Mouse (Mus musculus) right cerebral cortex, postnatal 4 days (tissue): ENCODE results near the gene Gm10964.

Experiments
- DNase-seq: peaks from one replicate; pipeline ENCODE4 v3.0.0-alpha.2; 2022

Gene Gm10964

DNA sequence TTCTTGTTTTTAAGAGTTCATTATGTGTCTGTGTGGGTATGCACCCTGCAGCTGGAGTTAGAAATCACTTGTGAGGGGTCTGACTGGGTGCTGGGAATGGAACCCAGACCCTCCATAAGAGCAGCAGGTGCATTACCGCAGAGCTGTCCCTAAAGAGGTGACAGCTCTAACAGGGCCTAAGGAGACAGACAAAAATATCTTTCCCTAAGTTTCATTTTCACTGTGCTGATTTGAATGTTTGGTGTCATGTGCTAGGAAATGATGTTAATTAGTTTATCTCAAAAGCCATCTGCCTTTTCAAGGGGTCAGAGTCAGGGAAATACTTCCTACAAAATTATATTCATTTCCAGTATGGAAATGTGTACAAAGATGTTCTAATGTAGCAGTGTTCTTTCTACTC lies at the start of gene Gm10964:
TSS of gene Gm10964 (plus strand) at position 38 of the 400 bp plus-strand sequence.
- DNase-seq: no peak

GRCm38 (mm10) chr3:103690506-103690905 lies 48.7 kb upstream of the Gm10964 start:
- DNase-seq: no peak

DNA sequence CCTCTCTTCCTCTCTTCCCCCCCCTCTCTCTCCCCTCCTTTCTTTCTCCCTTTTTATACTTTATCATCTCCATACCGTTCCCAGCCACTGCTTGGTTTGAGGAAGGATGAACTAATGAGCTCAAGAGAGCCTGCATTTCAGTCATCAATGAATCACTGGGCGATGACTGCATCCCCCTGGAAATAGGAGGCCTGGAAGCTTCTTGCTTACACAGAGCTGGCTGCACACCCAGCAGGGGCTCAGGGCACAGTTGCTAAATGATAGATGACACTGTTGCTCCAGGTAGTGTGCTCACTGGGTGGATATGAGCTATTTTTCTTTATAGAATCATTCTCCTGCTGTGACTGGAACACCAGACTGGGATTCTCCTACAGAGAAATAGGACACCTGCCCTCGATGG lies 43.6 kb upstream of the Gm10964 start:
- no peak for DNase-seq

DNA sequence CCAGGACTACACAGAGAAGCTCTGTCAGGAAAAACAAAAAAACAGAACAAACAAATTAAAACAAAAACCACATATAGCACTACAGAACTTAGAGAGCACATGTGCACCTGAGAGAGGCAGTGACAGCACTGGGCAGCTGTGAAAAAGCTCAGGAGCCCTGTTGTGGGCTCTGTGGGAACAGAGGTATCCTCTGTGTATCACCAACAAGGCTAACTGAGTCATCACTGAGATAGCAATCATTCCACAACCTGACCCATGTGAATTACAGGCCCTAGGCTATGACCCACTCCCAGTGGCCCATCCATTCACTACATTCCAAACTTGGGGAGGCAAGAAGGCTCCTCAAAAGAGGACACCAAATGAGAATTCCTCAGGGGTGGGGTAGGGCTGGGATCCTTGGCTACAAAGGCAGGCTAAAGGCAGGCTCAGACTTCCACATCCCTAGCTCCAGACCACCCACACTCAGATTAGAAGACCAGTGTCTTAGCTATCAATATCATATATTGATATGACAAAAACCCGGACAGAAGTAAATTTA lies 42.7 kb upstream of the Gm10964 start:
- no peak for DNase-seq

GRCm38 (mm10) chr3:103704661-103705060 lies 34.5 kb upstream of the Gm10964 start:
- DNase-seq: no peak

DNA sequence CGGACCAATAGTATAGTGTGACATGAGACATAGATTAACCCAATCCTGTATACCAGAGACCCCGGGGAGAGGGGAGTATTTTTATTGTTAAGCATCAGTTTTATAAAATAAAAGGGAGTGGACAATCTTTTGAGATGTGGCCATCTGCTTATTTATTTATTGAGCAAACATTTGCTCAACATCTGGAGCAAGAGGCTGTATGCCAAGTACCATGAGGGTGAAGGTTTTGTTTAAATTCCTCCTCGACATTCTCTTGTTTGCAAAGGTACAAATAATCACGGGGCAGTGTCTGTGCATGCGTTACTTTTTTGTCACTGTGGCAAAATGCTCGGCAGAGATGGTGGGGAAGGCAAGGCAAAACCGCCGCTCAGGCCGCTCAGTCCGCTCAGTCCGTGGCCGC lies 33.7 kb upstream of the Gm10964 start:
- DNase-seq: no peak

DNA sequence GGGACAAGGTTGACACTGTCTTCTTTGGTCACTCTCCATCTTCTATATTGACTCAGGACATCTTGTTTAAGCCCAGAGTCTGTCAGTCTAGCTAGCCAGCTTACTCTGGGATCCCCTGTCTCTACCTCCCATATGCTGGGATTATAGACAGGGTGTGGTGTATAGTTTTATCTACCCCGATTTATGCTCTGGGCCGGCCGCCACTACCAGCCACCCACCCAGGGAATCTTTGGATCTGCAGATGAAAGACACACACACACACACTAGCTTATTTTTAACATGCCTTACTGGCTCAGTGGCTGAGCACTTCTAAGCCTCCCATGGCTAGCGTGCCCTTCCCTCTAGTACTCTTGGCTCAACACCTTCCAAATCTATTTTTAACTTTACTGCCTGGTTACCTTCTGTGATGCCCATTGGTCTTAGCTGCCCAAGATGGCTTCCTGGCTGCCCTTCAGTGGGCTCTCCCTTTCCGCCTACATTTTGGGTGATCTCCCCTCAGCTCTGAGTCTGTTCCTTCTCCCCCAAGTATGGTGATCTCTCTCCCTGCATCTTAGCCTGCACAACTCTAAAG lies 29.6 kb upstream of the Gm10964 start:
- DNase-seq: no peak

GRCm38 (mm10) chr3:103712196-103712595 lies 27.0 kb upstream of the Gm10964 start:
- no peak for DNase-seq

DNA sequence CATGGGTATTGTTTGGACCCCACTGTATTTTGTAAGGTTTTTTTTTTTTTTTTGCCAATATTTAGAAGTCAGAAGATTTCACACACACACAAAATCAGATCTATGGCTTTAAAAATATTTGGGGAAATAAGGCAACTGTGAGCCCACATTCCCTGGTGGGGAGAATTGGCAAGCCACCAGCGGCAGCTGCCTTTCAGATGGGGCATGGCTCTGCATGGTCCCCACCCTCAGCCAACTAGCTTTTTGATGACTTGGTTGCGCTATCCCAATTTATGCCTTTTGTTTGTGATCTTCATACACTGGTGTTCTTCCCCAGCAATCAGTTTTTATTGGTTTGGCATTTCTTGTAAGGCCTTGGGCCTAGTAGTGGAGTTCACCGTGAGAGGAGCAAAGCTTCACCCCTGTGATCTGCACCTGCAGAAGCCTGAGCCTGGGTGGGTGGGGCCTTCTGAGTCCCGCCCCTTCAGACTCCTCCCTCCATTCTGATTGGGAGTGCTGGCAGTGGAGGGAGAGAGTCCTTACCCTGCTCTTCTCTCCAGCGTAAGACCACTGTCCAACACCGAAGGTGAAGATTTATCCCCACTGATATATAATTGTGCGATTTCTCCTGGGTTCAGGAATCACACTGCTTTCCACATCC lies 24.8 kb upstream of the Gm10964 start:
- DNase-seq: no peak

DNA sequence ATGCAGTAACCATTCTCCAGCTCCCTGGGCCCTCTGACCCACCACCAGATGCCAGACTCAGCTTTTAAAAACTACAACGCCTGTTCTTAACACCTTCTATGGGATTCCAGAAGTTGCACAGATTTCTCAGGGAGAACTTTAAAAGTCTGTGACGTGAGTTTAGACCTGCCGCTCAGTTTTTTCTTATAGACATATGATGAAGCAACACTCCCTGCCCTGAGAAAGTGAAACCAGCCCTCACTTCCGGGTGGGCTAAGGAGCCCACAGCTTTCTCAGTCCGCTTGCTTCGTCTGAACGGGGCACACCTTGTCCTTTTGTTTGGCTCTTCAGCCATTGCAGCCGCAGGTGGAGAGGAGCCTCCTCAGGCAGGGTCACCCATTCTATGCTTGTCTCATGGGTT lies 24.2 kb upstream of the Gm10964 start:
- no peak for DNase-seq

- no peak for DNase-seq
These were observed 23.1 kb upstream of the Gm10964 start for GRCm38 (mm10) chr3:103715762-103716693.

DNA sequence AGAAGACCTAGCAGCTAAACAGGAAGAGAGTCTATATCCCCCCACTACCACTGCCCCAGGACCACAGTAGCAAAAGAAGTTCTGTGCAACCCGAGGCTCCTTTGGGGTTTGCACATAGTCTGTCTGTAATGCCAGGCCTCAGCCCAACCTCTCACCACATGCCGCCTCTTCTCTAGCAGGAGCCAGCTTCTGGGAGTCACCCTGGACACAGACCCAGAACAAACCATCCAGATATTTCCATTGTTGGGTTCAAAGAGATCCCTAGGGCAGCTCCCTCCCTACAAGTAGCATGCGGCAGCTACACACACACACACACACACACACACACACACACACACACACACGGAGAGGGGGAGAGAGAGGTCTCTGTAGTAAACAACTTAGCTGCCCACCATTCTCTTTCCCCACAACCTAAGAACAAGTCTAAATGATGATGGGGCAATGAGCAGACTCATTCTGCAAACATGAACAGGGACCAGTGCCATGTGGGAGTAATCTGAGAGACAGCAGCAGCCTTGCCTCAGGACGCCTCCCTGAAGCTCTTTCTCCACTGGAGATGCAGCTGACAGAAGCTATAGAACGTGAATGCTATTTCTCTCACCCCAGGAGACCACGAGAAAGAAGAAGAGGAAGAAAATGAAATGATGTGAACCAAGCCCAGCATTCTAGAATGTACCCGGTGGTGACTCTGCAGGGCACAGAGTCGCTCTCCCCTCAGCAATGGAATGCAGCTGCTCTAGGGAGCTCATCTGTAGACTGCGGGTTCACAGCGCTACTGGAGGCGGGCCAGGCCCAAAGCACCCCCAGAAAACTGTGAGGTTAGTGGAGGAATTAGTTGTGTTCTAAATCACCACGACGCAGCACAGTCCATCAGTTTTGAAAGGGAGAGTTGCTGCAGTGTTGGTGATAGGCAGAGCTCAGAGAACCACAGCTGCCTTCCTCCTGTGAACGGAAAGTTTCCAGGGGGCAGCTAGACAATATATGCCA lies 22.1 kb upstream of the Gm10964 start:
- DNase-seq: no peak

DNA sequence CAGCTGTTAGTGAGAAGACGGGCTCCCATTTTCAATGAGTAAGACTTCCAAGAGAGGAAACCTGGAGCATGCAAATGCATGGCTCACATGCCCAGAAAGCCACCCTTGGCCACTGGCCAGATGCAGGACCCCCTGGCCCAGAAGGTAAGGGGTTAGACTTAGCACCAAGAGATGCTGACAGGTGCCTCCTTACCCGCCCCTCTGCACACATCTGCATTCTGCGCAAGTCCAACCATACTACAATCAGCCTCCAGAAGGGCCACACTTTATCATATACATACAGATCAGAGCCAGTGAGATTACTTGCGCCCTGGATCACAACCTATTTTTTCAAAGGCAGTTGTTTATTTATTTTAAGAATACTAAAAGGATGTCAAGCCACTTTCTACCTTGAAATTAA lies 20.4 kb upstream of the Gm10964 start:
- no peak for DNase-seq

DNA sequence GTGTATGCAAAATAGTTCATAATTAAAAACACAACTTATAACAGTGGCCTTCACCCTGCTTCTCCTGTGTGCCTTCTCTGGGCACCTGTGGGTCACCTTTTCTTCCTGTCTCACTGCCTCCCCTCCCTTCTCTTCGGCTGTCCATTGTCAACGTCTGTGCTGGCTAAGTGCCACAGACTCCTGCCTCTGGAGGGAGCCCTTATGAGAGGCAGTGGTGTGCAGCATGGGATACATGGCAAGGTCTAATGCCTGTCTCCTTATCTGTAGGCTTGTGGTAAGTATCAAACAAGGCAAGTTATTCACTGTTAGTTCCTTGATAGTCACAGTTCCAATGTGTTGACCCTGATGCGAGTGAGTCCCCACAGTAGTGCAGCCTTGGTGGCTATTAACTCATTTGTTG lies 15.0 kb upstream of the Gm10964 start:
- DNase-seq: no peak

DNA sequence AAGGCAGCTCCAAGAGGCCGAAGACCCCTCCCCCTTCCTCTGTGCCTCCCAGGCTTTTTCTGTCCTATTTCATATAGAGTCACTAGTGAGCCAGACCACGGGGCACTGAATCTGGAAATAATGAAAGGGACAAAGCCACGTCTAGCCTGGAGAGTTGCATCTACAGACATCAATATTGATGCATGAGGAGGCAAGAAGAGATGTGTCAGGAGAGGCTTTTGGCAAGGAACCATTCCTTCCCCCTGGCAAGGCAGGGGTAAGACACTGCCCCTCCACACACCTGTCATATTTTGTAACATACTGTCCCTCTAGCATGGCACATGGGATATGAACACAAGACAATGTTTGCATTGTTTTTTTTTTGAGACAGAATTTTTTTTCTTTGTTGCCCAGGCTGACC lies 12.5 kb upstream of the Gm10964 start:
- DNase-seq: no peak

DNA sequence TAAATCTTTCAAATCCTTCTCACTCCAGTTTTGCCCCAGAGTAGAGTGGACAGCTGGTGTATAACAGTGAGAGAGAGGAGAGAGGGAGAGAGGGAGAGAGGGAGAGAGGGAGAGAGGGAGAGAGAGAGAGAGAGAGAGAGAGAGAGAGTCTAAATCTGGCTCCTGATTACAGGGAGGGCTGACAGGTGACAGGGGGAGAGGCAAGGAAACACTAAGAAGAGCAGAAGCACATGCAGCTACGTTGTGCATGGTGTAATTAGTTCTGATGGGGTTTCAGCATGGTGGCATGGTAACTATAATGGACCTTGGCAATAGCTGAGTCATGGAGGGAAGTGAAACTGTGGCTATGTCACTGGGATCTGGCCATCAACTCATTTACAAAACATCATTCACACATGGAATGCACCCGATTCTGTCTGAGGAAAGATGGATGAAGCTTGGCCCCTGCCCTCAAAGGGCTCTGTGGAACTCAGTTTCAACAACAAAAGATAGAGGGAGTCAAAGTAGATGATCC lies 11.3 kb upstream of the Gm10964 start:
- no peak for DNase-seq

DNA sequence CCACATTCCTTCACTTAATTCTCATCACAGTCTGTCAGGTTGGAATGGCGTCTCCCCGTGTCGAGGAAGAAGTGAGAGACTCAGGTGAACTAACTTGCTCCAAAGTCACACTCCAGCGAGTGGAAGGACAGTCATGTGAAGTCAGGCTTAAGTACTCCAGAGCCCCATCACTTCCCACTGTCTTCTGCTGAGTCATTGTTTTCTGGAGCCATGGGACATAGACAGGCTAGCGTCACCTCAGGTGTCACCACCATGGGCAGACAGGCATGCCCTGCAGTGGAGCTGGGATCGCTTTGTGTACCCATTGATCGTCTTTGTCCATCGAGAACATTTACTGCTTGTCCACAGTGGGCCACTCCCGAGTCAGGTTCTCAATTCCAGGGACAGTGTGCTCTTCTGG lies 9.3 kb upstream of the Gm10964 start:
- no peak for DNase-seq

DNA sequence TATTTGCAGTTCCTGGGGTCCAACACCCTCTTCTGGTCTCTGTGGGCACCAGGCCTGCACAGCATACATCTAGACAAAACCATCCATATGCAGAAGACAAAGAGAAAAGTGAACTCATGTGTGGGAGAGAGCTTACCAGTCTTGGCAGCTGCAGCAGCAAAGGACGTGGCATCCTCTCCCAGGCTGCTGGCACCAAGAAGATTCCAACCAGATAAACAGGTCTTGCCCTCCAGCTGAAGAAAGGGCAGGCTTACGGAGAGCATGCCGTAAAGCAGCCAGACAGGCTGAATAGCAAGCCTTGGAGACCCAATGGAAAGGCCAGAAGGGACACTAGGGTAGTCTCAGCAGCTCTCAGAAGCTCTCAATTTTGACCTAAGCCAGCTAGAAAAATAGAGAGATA lies 7.0 kb upstream of the Gm10964 start:
- DNase-seq: no peak

DNA sequence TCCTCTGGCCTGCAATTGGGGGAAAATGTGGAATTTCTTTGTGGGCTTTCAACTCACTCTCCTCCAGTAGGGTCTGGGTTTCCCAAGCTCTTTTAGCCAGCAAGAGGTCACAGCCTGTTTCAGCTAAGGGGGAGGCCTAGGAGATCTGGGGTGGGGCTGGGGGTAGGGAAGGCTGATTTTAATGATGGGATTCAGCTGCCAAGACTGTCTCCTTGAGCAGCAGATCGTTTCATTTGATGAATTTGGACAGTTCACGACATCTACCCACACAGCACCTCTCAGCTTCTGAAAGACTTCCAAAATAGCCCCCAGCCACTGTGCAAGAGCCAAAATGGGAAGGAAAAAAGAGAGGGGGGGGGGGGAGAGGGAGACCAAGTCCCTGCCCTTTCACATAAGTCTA lies 6.0 kb upstream of the Gm10964 start:
- DNase-seq: no peak

- peak; percentile 49 for DNase-seq
These were observed 5.1 kb upstream of the Gm10964 start for GRCm38 (mm10) chr3:103733799-103734695.
